Mouse (Mus musculus): ENCODE measurements around the gene Pcca. TPM values are rescaled to one million over a fixed set of nuclear protein-coding genes. Genes with fewer than 3 reads are reported as not detected.

The Pcca gene
- 10 to 100 TPM; 11.4 to 26.5 (median 20.4) TPM for polyA plus RNA-seq (2017; shearing (Covaris generic))

- peak; percentile 96 for ATAC-seq
These were observed at the start of gene Pcca for GRCm38 (mm10) chr14:122534017-122534924. TSS of gene Pcca (plus strand) at chr14:122534324.

DNA sequence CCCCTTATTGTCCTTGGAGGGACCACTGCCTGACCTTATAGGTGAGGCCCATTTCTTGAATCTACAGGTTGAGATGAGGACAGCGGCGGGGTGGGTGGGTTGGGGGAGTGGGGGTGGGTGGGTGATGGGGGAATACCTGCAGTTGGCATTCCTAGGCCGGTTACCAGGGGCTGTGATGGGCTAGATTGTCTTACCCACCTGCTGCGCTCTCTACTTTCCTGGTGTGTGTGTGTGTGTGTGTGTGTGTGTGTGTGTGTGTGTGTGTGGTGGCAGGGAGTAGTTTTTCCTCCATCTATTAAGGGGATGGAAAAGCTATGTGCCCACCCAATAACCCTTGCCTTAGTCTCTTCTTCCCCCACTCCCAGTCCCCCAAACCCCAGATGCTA lies 49.7 kb upstream of the Pcca start:
- no peak for ATAC-seq

- no peak for ATAC-seq
These were observed 49.1 kb upstream of the Pcca start for GRCm38 (mm10) chr14:122484844-122485551.

DNA sequence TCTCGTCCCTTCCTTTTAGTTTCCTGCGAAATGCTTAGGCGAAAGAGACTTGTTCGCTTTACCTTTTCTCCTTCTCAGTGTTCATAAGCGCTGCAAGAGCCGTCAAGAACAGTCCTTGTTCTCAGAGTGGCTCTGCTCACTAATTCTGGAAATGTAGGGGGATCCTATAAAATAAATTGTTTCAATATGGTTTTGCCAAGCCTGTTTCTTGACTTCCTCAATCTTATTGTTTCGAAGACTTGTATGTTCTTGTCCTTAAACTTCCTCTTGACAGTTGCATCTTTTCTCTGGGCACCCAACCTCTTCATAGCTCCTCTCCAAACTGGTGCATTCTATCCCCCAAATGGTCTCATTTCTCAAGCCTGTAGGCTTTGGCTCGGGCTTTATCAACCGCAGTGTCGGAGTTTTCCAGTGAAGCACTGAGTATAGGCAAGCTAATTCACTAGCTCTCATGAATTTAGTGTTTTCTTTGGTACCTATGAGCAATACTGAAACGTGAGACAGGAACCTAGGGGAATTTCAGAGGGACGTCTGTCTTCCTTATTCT lies 48.4 kb upstream of the Pcca start:
- ATAC-seq: no peak

GRCm38 (mm10) chr14:122486611-122487010 lies 47.5 kb upstream of the Pcca start:
- ATAC-seq: no peak

GRCm38 (mm10) chr14:122487366-122487765 lies 46.8 kb upstream of the Pcca start:
- ATAC-seq: no peak

- no peak for ATAC-seq
These were observed 45.1 kb upstream of the Pcca start for GRCm38 (mm10) chr14:122489041-122489440.

DNA sequence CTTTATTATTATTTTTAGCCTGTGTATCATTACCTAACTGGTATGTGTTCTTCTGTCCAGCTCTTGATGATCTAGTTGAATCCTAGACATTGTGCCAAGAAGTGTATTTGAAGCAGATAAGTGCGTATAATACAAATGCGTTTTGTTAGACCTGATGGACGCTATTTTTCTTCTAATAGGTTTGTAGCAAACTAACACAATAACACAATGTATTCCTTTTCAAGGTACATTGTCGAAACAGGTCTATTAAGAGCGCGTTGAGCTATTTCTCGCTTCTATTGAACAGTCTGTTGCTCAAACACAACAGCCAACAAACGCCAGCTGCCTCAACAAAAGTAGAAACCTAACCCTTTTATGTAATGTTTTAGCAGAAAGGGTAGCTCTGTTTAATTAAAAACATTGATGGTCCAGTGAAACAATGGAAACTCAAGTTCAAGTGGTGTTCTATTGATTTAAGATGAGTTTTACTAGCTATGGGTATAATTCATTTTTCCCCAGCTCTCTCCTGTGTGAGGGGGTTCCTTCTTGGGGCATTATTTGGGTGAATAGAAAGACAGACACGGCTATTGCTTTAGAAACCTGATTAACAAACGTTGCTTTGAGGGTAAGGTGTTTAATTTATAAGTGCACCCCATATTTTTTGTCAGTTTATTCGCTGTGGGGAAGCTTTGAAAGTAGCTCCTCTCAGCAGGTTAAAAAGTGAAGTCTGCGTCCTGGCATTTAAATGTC lies 44.3 kb upstream of the Pcca start:
- ATAC-seq: no peak

GRCm38 (mm10) chr14:122490441-122491328 lies 43.4 kb upstream of the Pcca start, which contains the start of gene Gm10837:
TSS of gene Gm10837 (plus strand) at chr14:122490586.
- no peak for ATAC-seq

GRCm38 (mm10) chr14:122491521-122491920 lies 42.6 kb upstream of the Pcca start:
- ATAC-seq: no peak

- ATAC-seq: no peak
These were observed 42.1 kb upstream of the Pcca start for GRCm38 (mm10) chr14:122492015-122492414.

GRCm38 (mm10) chr14:122509058-122509457 lies 25.1 kb upstream of the Pcca start:
- no peak for ATAC-seq

DNA sequence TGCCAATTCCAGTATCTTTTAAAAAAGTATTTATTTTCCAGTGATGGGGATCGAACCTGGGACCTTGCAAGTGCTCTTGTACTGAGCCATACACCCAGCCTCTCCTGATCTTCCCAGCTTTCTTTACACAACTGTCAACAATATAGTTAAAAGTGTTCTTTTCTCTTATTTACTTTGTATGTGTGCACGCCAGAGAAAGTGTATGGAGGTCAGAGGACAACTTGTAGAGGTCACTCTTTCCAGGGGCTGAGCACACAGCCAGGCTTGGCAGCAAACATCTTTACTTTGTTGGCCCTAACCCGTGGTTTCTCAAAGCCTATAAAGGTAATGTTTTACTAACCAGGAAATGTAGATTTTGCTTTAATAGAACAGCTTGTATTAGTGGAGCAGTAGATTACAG lies 22.6 kb upstream of the Pcca start:
- no peak for ATAC-seq

DNA sequence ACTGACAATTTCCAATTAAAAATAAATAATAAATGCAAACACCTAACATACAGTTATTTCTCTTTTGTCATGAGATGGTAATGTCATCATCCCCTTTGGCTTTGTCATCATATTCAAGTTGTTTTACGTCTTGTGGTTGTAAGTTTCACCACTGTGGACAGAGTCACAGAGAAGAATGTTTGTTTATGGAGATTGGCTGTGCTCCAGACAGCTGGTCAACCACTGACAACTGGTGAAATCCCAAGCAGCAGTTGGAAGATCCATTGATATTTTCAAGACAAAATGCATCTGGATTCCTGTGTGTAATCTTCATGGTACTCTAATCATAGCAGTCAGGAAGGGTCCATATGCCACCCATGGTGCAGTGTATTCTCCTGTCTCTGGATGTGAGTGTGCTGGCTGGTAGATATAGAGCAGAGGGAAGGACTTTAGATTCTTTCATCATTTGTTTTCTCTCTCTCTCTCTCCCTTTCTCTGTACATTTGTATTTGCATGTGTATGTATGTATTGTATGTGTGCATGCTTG lies 20.6 kb upstream of the Pcca start:
- ATAC-seq: no peak

GRCm38 (mm10) chr14:122528475-122528874 lies 5.6 kb upstream of the Pcca start:
- ATAC-seq: no peak

GRCm38 (mm10) chr14:122535986-122536385 lies 1.9 kb downstream of the Pcca start:
- ATAC-seq: no peak

- no peak for ATAC-seq
These were observed 14.3 kb downstream of the Pcca start for GRCm38 (mm10) chr14:122548421-122548820.

DNA sequence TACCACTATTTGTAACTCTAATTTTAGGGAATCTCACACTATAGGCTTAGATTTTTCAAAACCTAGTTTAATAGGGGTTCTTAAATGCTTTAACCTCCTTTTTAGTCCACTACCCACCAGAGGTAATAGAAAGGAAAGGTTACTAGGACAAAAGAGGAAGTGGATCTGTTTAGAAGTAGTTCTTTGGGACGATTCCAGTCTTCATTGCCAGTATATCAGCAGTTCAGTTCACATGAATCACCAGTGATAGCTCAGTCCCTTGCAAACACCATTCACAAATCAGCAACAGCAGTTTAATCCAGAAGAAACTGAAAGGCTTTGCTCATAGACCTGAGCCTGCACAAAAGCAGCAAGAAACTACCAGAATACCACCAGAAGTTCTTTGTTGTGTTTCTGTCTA lies 14.8 kb downstream of the Pcca start:
- ATAC-seq: no peak

DNA sequence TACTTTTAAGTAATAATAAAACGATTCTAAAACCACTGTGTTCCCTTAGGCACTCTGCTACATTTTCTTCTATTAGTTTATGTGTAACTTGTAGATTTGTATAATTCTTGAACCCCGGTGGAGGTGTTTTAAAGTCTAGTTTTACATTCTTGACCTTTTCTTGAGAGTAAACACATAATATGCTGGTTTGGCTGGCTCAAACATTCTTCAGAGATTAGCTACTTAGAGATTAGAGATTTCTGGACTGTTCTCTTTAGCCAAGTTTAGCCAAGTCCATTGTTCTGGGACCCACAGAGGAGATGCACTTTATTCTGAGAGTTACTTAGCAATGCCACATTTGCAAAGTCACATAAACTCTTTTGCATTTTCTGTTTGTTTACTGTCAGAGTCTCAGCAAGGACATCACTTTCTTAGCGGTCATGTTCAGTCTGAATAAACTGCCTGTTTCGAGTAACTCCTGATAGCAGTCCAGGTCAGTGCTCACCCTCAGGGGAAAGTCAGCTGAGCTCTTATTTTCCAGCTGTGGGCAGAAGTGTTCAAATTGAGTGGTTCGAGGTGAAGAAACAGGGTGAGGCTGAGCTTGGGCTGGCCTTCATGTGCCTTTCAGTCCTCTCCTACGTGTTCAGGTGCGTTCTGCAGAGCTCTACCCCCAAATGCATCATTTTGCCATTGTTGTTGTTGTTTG lies 18.8 kb downstream of the Pcca start:
- ATAC-seq: no peak

GRCm38 (mm10) chr14:122557353-122557752 lies 23.2 kb downstream of the Pcca start:
- peak; percentile 73 for ATAC-seq
